Mouse (Mus musculus): ENCODE data around the gene Cntn5. TPM values are rescaled to one million over a fixed set of nuclear protein-coding genes. Genes with fewer than 3 reads are reported as not detected.

Gene Cntn5
- 13.6 and 20.2 TPM in 2 replicates for polyA plus RNA-seq (2015; fragmentation: Nextera tagmentation; extraction: Ambion mirVana)

GRCm38 (mm10) chr9:10904616-10905363 lies at the start of gene Cntn5:
Gene Cntn5 (minus strand): TSS chr9:10904775.
- Histone ChIP-seq H3K4me3 (replicated peaks; ENCODE audit: low read length) (peak within 1 kb of the TSS; percentile 53), H3K4me2 (ENCODE audit: low read length) (peak within 1 kb of the TSS; percentile 79), H3K9ac (replicated peaks; ENCODE audit: low read depth, low read length) (peak within 1 kb of the TSS; percentile 68), H3K27ac (ENCODE audit: low read length) (peak within 1 kb of the TSS; percentile 53), H3K36me3 (ENCODE audit: control insufficient read depth, insufficient read depth) (no peaks in the 10 kb centered on the region), H3K27me3 (replicated peaks; ENCODE audit: control insufficient read depth, insufficient read depth, low read length) (no peaks in the 10 kb centered on the region), H3K9me3 (ENCODE audit: control insufficient read depth, low read length) (no peaks in the 10 kb centered on the region), H3K4me1 (replicated peaks; ENCODE audit: control insufficient read depth, insufficient read depth, low read length) (peaks cover 17% of the 10 kb centered on the region)
- WGBS: 2% methylated on average over 28 of the region's 28 CpGs
- ATAC-seq: peak; percentile 94

- Histone ChIP-seq H3K4me1 (replicated peaks; ENCODE audit: control insufficient read depth, insufficient read depth, low read length) (no peaks in the 10 kb centered on the region), H3K9me3 (ENCODE audit: control insufficient read depth, low read length) (no peaks in the 10 kb centered on the region), H3K4me2 (ENCODE audit: low read length) (no peak overlapping the region), H3K27ac (ENCODE audit: low read length) (no peak overlapping the region), H3K4me3 (replicated peaks; ENCODE audit: low read length) (no peak overlapping the region), H3K27me3 (replicated peaks; ENCODE audit: control insufficient read depth, insufficient read depth, low read length) (no peaks in the 10 kb centered on the region), H3K36me3 (ENCODE audit: control insufficient read depth, insufficient read depth) (no peaks in the 10 kb centered on the region), H3K9ac (replicated peaks; ENCODE audit: low read depth, low read length) (no peak overlapping the region)
- no peak for ATAC-seq
Measured at GRCm38 (mm10) chr9:10950470-10950869, 45.9 kb upstream of the Cntn5 start.

DNA sequence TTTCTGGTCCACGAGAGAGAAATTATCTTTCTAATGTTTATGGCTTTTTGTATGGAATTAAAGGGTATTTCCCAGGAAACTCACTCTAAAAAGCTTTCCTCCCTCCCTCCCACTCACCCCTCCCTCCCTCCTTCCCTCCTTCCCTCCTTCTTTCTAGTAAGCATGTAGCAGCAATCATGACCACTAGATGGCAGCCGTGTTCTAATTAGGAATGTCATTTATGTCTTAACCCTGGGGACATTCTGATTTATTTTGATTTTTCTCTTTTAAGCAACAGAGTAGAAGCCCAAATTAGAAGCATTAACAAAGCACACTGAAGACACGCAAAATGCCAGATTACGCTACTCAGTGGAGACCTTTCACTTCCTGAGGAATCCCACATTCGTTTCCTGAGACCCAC lies 5.0 kb upstream of the Cntn5 start:
- Histone ChIP-seq H3K4me2 (ENCODE audit: low read length) (no peak overlapping the region), H3K36me3 (ENCODE audit: control insufficient read depth, insufficient read depth) (no peaks in the 10 kb centered on the region), H3K4me1 (replicated peaks; ENCODE audit: control insufficient read depth, insufficient read depth, low read length) (peaks cover 14% of the 10 kb centered on the region), H3K9me3 (ENCODE audit: control insufficient read depth, low read length) (no peaks in the 10 kb centered on the region), H3K27me3 (replicated peaks; ENCODE audit: control insufficient read depth, insufficient read depth, low read length) (no peaks in the 10 kb centered on the region), H3K4me3 (replicated peaks; ENCODE audit: low read length) (no peak overlapping the region), H3K9ac (replicated peaks; ENCODE audit: low read depth, low read length) (no peak overlapping the region), H3K27ac (ENCODE audit: low read length) (no peak overlapping the region)
- WGBS: 20% methylated on average over 5 of the region's 5 CpGs
- peak; percentile 54 for ATAC-seq

DNA sequence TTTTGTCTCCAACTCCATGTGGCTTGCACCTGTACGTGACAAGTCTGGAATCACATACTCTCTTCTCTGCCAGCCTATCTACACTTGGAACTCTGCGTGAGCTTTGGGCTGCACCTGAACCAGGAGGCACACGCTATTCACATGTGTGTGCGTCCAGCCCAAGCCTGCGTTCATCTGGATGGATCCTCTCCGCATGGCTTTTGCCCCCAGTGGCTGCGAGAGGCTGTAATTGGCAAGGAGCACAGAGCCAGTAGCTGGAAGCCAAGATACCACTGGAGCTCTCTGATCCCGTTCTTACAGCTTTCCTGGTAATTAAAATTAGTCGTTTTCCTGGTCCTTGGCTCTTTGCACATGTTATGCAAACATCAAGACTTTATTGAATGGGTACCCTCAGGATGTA lies 1.1 kb upstream of the Cntn5 start:
- Histone ChIP-seq H3K4me3 (replicated peaks; ENCODE audit: low read length) (no peak overlapping the region), H3K27me3 (replicated peaks; ENCODE audit: control insufficient read depth, insufficient read depth, low read length) (no peaks in the 10 kb centered on the region), H3K36me3 (ENCODE audit: control insufficient read depth, insufficient read depth) (no peaks in the 10 kb centered on the region), H3K9me3 (ENCODE audit: control insufficient read depth, low read length) (no peaks in the 10 kb centered on the region), H3K4me1 (replicated peaks; ENCODE audit: control insufficient read depth, insufficient read depth, low read length) (peaks cover 17% of the 10 kb centered on the region), H3K4me2 (ENCODE audit: low read length) (peak overlapping the region; percentile 22), H3K9ac (replicated peaks; ENCODE audit: low read depth, low read length) (no peak overlapping the region), H3K27ac (ENCODE audit: low read length) (no peak overlapping the region)
- ATAC-seq: 0 out of 2 replicates have a peak, but pooled peaks have one; percentile 9
- WGBS: 32% methylated on average over 9 of the region's 9 CpGs

- no peak overlapping the region for H3K4me2 ChIP-seq (ENCODE audit: low read length)
- H3K27ac ChIP-seq (ENCODE audit: low read length): no peak overlapping the region
- H3K27me3 ChIP-seq (replicated peaks; ENCODE audit: control insufficient read depth, insufficient read depth, low read length): no peaks in the 10 kb centered on the region
- no peak overlapping the region for H3K4me3 ChIP-seq (replicated peaks; ENCODE audit: low read length)
- no peaks in the 10 kb centered on the region for H3K36me3 ChIP-seq (ENCODE audit: control insufficient read depth, insufficient read depth)
- H3K4me1 ChIP-seq (replicated peaks; ENCODE audit: control insufficient read depth, insufficient read depth, low read length): no peaks in the 10 kb centered on the region
- ATAC-seq: no peak
- H3K9ac ChIP-seq (replicated peaks; ENCODE audit: low read depth, low read length): no peak overlapping the region
- no peaks in the 10 kb centered on the region for H3K9me3 ChIP-seq (ENCODE audit: control insufficient read depth, low read length)
- 49% methylated on average over 1 of the region's 1 CpGs for WGBS
Measured at GRCm38 (mm10) chr9:10879758-10880157, 24.8 kb downstream of the Cntn5 start.

DNA sequence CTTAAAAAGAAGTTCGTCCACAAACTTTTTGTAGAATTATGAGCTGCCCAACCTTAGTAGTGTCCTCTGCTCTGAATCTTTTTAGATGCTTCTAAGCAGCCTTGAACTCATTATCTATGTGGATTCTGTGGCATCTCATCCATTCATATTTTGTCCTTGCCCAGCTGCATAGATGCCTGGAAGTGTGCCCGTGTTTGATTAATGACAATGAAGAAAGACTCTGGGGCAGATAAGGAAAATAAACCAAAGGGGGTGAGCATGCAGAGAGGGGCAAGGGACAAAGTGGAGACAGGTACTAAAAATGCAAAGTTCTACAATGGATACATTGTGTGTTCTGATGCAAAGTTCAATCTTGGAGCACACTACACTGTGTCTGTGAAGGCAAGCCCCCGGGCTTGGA lies 30.7 kb downstream of the Cntn5 start:
- Histone ChIP-seq H3K4me1 (replicated peaks; ENCODE audit: control insufficient read depth, insufficient read depth, low read length) (no peaks in the 10 kb centered on the region), H3K9ac (replicated peaks; ENCODE audit: low read depth, low read length) (no peak overlapping the region), H3K36me3 (ENCODE audit: control insufficient read depth, insufficient read depth) (no peaks in the 10 kb centered on the region), H3K27me3 (replicated peaks; ENCODE audit: control insufficient read depth, insufficient read depth, low read length) (no peaks in the 10 kb centered on the region), H3K4me3 (replicated peaks; ENCODE audit: low read length) (no peak overlapping the region), H3K4me2 (ENCODE audit: low read length) (no peak overlapping the region), H3K27ac (ENCODE audit: low read length) (no peak overlapping the region), H3K9me3 (ENCODE audit: control insufficient read depth, low read length) (no peaks in the 10 kb centered on the region)
- ATAC-seq: no peak
- WGBS: 85% methylated on average over 3 of the region's 3 CpGs

DNA sequence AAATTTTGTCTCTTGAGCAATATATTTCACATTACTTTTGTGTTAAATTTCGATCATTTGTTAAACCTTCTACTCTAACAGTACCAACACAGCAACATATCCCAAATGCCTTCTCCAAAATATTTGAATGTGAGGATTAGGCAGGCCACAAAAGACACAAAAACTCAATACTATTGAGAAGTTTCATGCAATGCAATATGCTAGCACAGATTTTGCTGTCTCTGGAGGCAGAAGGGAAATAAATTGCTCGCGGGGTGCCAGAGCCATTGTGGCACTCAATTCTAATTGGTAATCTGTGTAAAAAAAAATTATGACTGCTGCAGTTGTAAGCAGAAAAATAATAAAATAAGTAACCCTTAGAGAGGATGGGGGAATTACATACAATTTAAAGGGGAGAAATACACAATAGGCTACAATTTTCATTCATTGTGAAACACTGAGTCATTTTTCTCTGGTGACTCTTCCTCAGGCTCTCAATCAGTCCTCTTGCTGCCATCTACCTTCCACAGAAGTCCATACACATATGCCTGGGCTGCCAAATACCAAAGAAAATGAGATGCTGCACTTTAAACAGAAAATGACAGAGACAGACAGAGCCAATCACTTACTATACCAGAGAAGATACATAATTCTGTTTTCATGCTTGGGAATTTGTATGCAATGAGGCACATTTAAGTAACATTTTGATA lies 48.2 kb downstream of the Cntn5 start:
- Histone ChIP-seq H3K4me1 (replicated peaks; ENCODE audit: control insufficient read depth, insufficient read depth, low read length) (no peaks in the 10 kb centered on the region), H3K9ac (replicated peaks; ENCODE audit: low read depth, low read length) (no peak overlapping the region), H3K36me3 (ENCODE audit: control insufficient read depth, insufficient read depth) (no peaks in the 10 kb centered on the region), H3K27ac (ENCODE audit: low read length) (no peak overlapping the region), H3K9me3 (ENCODE audit: control insufficient read depth, low read length) (no peaks in the 10 kb centered on the region), H3K4me2 (ENCODE audit: low read length) (no peak overlapping the region), H3K27me3 (replicated peaks; ENCODE audit: control insufficient read depth, insufficient read depth, low read length) (no peaks in the 10 kb centered on the region), H3K4me3 (replicated peaks; ENCODE audit: low read length) (no peak overlapping the region)
- peak; percentile 65 for ATAC-seq
- WGBS: 74% methylated on average over 3 of the region's 3 CpGs

DNA sequence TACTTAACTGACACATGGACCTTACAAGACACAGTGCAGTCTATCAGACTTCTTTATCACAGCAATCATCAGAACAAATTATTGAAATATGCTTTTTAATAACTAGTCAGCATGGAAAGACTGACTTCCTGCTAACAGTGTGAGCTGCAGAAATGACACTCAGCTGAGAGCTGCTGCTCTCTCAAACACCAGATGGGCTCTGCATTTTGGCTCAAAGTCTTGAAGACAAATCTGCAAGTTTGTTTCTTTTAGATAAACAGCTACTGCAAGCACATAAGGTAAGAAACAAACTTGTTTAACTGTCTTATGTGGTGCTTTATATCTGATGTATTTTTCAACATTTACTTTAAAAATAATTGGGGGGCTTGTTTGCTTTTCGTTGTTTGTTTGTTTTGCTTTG lies 87.9 kb downstream of the Cntn5 start:
- Histone ChIP-seq H3K36me3 (ENCODE audit: control insufficient read depth, insufficient read depth) (no peaks in the 10 kb centered on the region), H3K9me3 (ENCODE audit: control insufficient read depth, low read length) (no peaks in the 10 kb centered on the region), H3K4me2 (ENCODE audit: low read length) (no peak overlapping the region), H3K4me1 (replicated peaks; ENCODE audit: control insufficient read depth, insufficient read depth, low read length) (no peaks in the 10 kb centered on the region), H3K9ac (replicated peaks; ENCODE audit: low read depth, low read length) (no peak overlapping the region), H3K27me3 (replicated peaks; ENCODE audit: control insufficient read depth, insufficient read depth, low read length) (no peaks in the 10 kb centered on the region), H3K4me3 (replicated peaks; ENCODE audit: low read length) (no peak overlapping the region), H3K27ac (ENCODE audit: low read length) (no peak overlapping the region)
- WGBS: 82% methylated on average over 1 of the region's 1 CpGs
- peak; percentile 50; the same call in 1 of the 2 replicates for ATAC-seq

GRCm38 (mm10) chr9:10797158-10797557 lies 107.4 kb downstream of the Cntn5 start:
- Histone ChIP-seq H3K27ac (ENCODE audit: low read length) (no peak overlapping the region), H3K4me2 (ENCODE audit: low read length) (no peak overlapping the region), H3K36me3 (ENCODE audit: control insufficient read depth, insufficient read depth) (no peaks in the 10 kb centered on the region), H3K9me3 (ENCODE audit: control insufficient read depth, low read length) (no peaks in the 10 kb centered on the region), H3K4me3 (replicated peaks; ENCODE audit: low read length) (no peak overlapping the region), H3K4me1 (replicated peaks; ENCODE audit: control insufficient read depth, insufficient read depth, low read length) (no peaks in the 10 kb centered on the region), H3K27me3 (replicated peaks; ENCODE audit: control insufficient read depth, insufficient read depth, low read length) (no peaks in the 10 kb centered on the region), H3K9ac (replicated peaks; ENCODE audit: low read depth, low read length) (no peak overlapping the region)
- 44% methylated on average over 1 of the region's 1 CpGs for WGBS
- no peak for ATAC-seq

Data from forebrain, embryonic 16.5 days (tissue).